Mouse (Mus musculus) ZHBTc4 (cell line): Measurements from ENCODE around the gene Slc9a1.

Experiments
- DNase-seq: peaks from one replicate; pipeline ENCODE4 v3.0.0-alpha.2; 2011; ENCODE audit warnings: low read depth, low spot score

The Slc9a1 gene

GRCm38 (mm10) chr4:133374011-133374410, 4.5 kb downstream of the Slc9a1 start:
- DNase-seq, result no peak

- DNase-seq, result peak; percentile 32
Observed at GRCm38 (mm10) chr4:133375812-133376577, 6.5 kb downstream of the Slc9a1 start.

GRCm38 (mm10) chr4:133378236-133379045, 8.9 kb downstream of the Slc9a1 start:
- DNase-seq, result peak; percentile 86

- no peak for DNase-seq
Observed at GRCm38 (mm10) chr4:133379046-133379347, 9.5 kb downstream of the Slc9a1 start.

- no peak for DNase-seq
Observed at GRCm38 (mm10) chr4:133379861-133380260, 10.4 kb downstream of the Slc9a1 start.

GRCm38 (mm10) chr4:133380532-133380931, 11.0 kb downstream of the Slc9a1 start:
- DNase-seq, result peak; percentile 58

- peak; percentile 69 for DNase-seq
Observed at GRCm38 (mm10) chr4:133381141-133381540, 11.6 kb downstream of the Slc9a1 start.

GRCm38 (mm10) chr4:133386061-133386797, 16.7 kb downstream of the Slc9a1 start:
- peak; percentile 88 for DNase-seq

- no peak for DNase-seq
Observed at GRCm38 (mm10) chr4:133387053-133387452, 17.5 kb downstream of the Slc9a1 start.

GRCm38 (mm10) chr4:133388781-133389552, 19.5 kb downstream of the Slc9a1 start:
- DNase-seq, result no peak

- DNase-seq, result no peak
Observed at GRCm38 (mm10) chr4:133390042-133390441, 20.5 kb downstream of the Slc9a1 start.

GRCm38 (mm10) chr4:133390585-133390984, 21.1 kb downstream of the Slc9a1 start:
- DNase-seq, result peak; percentile 50

- no peak for DNase-seq
Observed at GRCm38 (mm10) chr4:133391185-133392040, 21.9 kb downstream of the Slc9a1 start.

GRCm38 (mm10) chr4:133394981-133395573, 25.6 kb downstream of the Slc9a1 start:
- DNase-seq, result no peak

GRCm38 (mm10) chr4:133396079-133396478, 26.6 kb downstream of the Slc9a1 start:
- no peak for DNase-seq

GRCm38 (mm10) chr4:133397299-133397698, 27.8 kb downstream of the Slc9a1 start:
- no peak for DNase-seq

GRCm38 (mm10) chr4:133397961-133398360, 28.5 kb downstream of the Slc9a1 start:
- no peak for DNase-seq

- DNase-seq, result no peak
Observed at GRCm38 (mm10) chr4:133398619-133399018, 29.1 kb downstream of the Slc9a1 start.

GRCm38 (mm10) chr4:133399509-133399908, 30.0 kb downstream of the Slc9a1 start:
- DNase-seq, result no peak

- DNase-seq, result no peak
Observed at GRCm38 (mm10) chr4:133400098-133400497, 30.6 kb downstream of the Slc9a1 start.
